Mouse (Mus musculus): ENCODE measurements at regions not wholly inside any gene's neighbourhood (a gene's known extent, or its start where the extent isn't known, plus 50 kb on each side); places are given as distances from the start of the nearest gene placed in this dataset.

GRCm38 (mm10) chr9:74672261-74672660 is 189.5 kb upstream of the Onecut1 start:
- H3K27me3 ChIP-seq (ENCODE audit: insufficient read depth, poor library complexity, severe bottlenecking) = no peaks in the 10 kb centered on the region
- H3K9me3 ChIP-seq = no peaks in the 10 kb centered on the region
- H3K36me3 ChIP-seq = no peaks in the 10 kb centered on the region
- no peak overlapping the region for H3K27ac ChIP-seq
- 84% methylated on average over 7 of the region's 7 CpGs for WGBS
- H3K4me1 ChIP-seq = no peaks in the 10 kb centered on the region
- no peak overlapping the region for H3K4me3 ChIP-seq
- DNase-seq (ENCODE audit: low spot score) = no peak

- Histone ChIP-seq H3K27me3 (ENCODE audit: insufficient read depth, poor library complexity, severe bottlenecking) (no peaks in the 10 kb centered on the region), H3K4me1 (no peaks in the 10 kb centered on the region), H3K4me3 (no peak overlapping the region), H3K9me3 (no peaks in the 10 kb centered on the region), H3K36me3 (no peaks in the 10 kb centered on the region), H3K27ac (no peak overlapping the region)
- WGBS = 71% methylated on average over 8 of the region's 8 CpGs
- DNase-seq (ENCODE audit: low spot score) = no peak
Measured at GRCm38 (mm10) chr9:74698229-74698628, 163.5 kb upstream of the Onecut1 start.

GRCm38 (mm10) chr9:74705698-74706097 is 156.0 kb upstream of the Onecut1 start:
- DNase-seq (ENCODE audit: low spot score) = no peak
- WGBS = 45% methylated on average over 4 of the region's 4 CpGs
- Histone ChIP-seq H3K36me3 (no peaks in the 10 kb centered on the region), H3K27ac (no peak overlapping the region), H3K4me1 (no peaks in the 10 kb centered on the region), H3K27me3 (ENCODE audit: insufficient read depth, poor library complexity, severe bottlenecking) (no peaks in the 10 kb centered on the region), H3K4me3 (no peak overlapping the region), H3K9me3 (no peaks in the 10 kb centered on the region)

- whole genome bisulfite sequencing = 69% methylated on average over 1 of the region's 1 CpGs
- no peak overlapping the region for H3K4me3 ChIP-seq
- H3K4me1 ChIP-seq = no peaks in the 10 kb centered on the region
- no peaks in the 10 kb centered on the region for H3K27me3 ChIP-seq (ENCODE audit: insufficient read depth, poor library complexity, severe bottlenecking)
- DNase-seq (ENCODE audit: low spot score) = no peak
- no peaks in the 10 kb centered on the region for H3K9me3 ChIP-seq
- no peak overlapping the region for H3K27ac ChIP-seq
- no peaks in the 10 kb centered on the region for H3K36me3 ChIP-seq
Measured at GRCm38 (mm10) chr9:74707608-74708007, 154.1 kb upstream of the Onecut1 start.

GRCm38 (mm10) chr9:74711698-74712097 is 150.0 kb upstream of the Onecut1 start:
- no peaks in the 10 kb centered on the region for H3K4me1 ChIP-seq
- H3K36me3 ChIP-seq = no peaks in the 10 kb centered on the region
- WGBS = 89% methylated on average over 10 of the region's 10 CpGs
- no peak overlapping the region for H3K27ac ChIP-seq
- no peak overlapping the region for H3K4me3 ChIP-seq
- H3K27me3 ChIP-seq (ENCODE audit: insufficient read depth, poor library complexity, severe bottlenecking) = no peaks in the 10 kb centered on the region
- no peak for DNase-seq (ENCODE audit: low spot score)
- no peaks in the 10 kb centered on the region for H3K9me3 ChIP-seq

- no peak overlapping the region for H3K27ac ChIP-seq
- H3K36me3 ChIP-seq = no peaks in the 10 kb centered on the region
- DNase-seq (ENCODE audit: low spot score) = no peak
- no peaks in the 10 kb centered on the region for H3K4me1 ChIP-seq
- 85% methylated on average over 5 of the region's 5 CpGs for WGBS
- H3K4me3 ChIP-seq = no peak overlapping the region
- no peaks in the 10 kb centered on the region for H3K27me3 ChIP-seq (ENCODE audit: insufficient read depth, poor library complexity, severe bottlenecking)
- H3K9me3 ChIP-seq = no peaks in the 10 kb centered on the region
Measured at GRCm38 (mm10) chr9:74732451-74732850, 129.3 kb upstream of the Onecut1 start.

GRCm38 (mm10) chr9:74741949-74742348 is 119.8 kb upstream of the Onecut1 start:
- 90% methylated on average over 2 of the region's 2 CpGs for WGBS

GRCm38 (mm10) chr9:74747886-74748285 is 113.8 kb upstream of the Onecut1 start:
- no peak overlapping the region for H3K27ac ChIP-seq
- WGBS = 82% methylated on average over 7 of the region's 7 CpGs
- H3K4me1 ChIP-seq = no peaks in the 10 kb centered on the region
- H3K4me3 ChIP-seq = no peak overlapping the region
- no peaks in the 10 kb centered on the region for H3K9me3 ChIP-seq
- no peaks in the 10 kb centered on the region for H3K27me3 ChIP-seq (ENCODE audit: insufficient read depth, poor library complexity, severe bottlenecking)
- no peak for DNase-seq (ENCODE audit: low spot score)
- no peaks in the 10 kb centered on the region for H3K36me3 ChIP-seq

More at GRCm38 (mm10) chr9:74741949-74742348, 119.8 kb upstream of the Onecut1 start:
- H3K36me3 ChIP-seq = no peaks in the 10 kb centered on the region
- no peak overlapping the region for H3K4me3 ChIP-seq
- no peaks in the 10 kb centered on the region for H3K9me3 ChIP-seq
- H3K27ac ChIP-seq = no peak overlapping the region
- H3K4me1 ChIP-seq = no peaks in the 10 kb centered on the region
- no peak for DNase-seq (ENCODE audit: low spot score)
- H3K27me3 ChIP-seq (ENCODE audit: insufficient read depth, poor library complexity, severe bottlenecking) = no peaks in the 10 kb centered on the region

- DNase-seq (ENCODE audit: low spot score) = no peak
- H3K27ac ChIP-seq = no peak overlapping the region
- H3K36me3 ChIP-seq = no peaks in the 10 kb centered on the region
- no peaks in the 10 kb centered on the region for H3K27me3 ChIP-seq (ENCODE audit: insufficient read depth, poor library complexity, severe bottlenecking)
- H3K4me3 ChIP-seq = no peak overlapping the region
- 67% methylated on average over 3 of the region's 3 CpGs for WGBS
- no peaks in the 10 kb centered on the region for H3K9me3 ChIP-seq
- no peaks in the 10 kb centered on the region for H3K4me1 ChIP-seq
Measured at GRCm38 (mm10) chr9:74758025-74758424, 103.7 kb upstream of the Onecut1 start.

- Histone ChIP-seq H3K27ac (no peak overlapping the region), H3K4me1 (no peaks in the 10 kb centered on the region), H3K4me3 (no peak overlapping the region), H3K9me3 (no peaks in the 10 kb centered on the region), H3K36me3 (no peaks in the 10 kb centered on the region), H3K27me3 (ENCODE audit: insufficient read depth, poor library complexity, severe bottlenecking) (no peaks in the 10 kb centered on the region)
- 74% methylated on average over 4 of the region's 4 CpGs for WGBS
- DNase-seq (ENCODE audit: low spot score) = no peak
Measured at GRCm38 (mm10) chr9:74758876-74759275, 102.8 kb upstream of the Onecut1 start.

GRCm38 (mm10) chr9:74780419-74780818 is 81.3 kb upstream of the Onecut1 start:
- 55% methylated on average over 3 of the region's 3 CpGs for WGBS
- Histone ChIP-seq H3K9me3 (no peaks in the 10 kb centered on the region), H3K27me3 (ENCODE audit: insufficient read depth, poor library complexity, severe bottlenecking) (no peaks in the 10 kb centered on the region), H3K27ac (no peak overlapping the region), H3K4me1 (no peaks in the 10 kb centered on the region), H3K36me3 (no peaks in the 10 kb centered on the region), H3K4me3 (no peak overlapping the region)
- no peak for DNase-seq (ENCODE audit: low spot score)

GRCm38 (mm10) chr9:74793394-74793793 is 68.3 kb upstream of the Onecut1 start:
- H3K27ac ChIP-seq = no peak overlapping the region
- no peaks in the 10 kb centered on the region for H3K36me3 ChIP-seq
- H3K4me1 ChIP-seq = no peaks in the 10 kb centered on the region
- no peaks in the 10 kb centered on the region for H3K27me3 ChIP-seq (ENCODE audit: insufficient read depth, poor library complexity, severe bottlenecking)
- no peak overlapping the region for H3K4me3 ChIP-seq
- DNase-seq (ENCODE audit: low spot score) = no peak
- WGBS = 80% methylated on average over 1 of the region's 1 CpGs
- no peaks in the 10 kb centered on the region for H3K9me3 ChIP-seq

- H3K4me1 ChIP-seq = no peaks in the 10 kb centered on the region
- H3K9me3 ChIP-seq = no peaks in the 10 kb centered on the region
- no peak for DNase-seq (ENCODE audit: low spot score)
- H3K36me3 ChIP-seq = no peaks in the 10 kb centered on the region
- no peak overlapping the region for H3K27ac ChIP-seq
- 48% methylated on average over 4 of the region's 4 CpGs for WGBS
- H3K27me3 ChIP-seq (ENCODE audit: insufficient read depth, poor library complexity, severe bottlenecking) = no peaks in the 10 kb centered on the region
- H3K4me3 ChIP-seq = no peak overlapping the region
Measured at GRCm38 (mm10) chr9:74795994-74796393, 65.7 kb upstream of the Onecut1 start.

- Histone ChIP-seq H3K4me3 (no peak overlapping the region), H3K36me3 (no peaks in the 10 kb centered on the region), H3K4me1 (no peaks in the 10 kb centered on the region), H3K9me3 (no peaks in the 10 kb centered on the region), H3K27ac (no peak overlapping the region), H3K27me3 (ENCODE audit: insufficient read depth, poor library complexity, severe bottlenecking) (no peaks in the 10 kb centered on the region)
- 78% methylated on average over 5 of the region's 5 CpGs for WGBS
- DNase-seq (ENCODE audit: low spot score) = no peak
Measured at GRCm38 (mm10) chr9:74797272-74797844, 64.4 kb upstream of the Onecut1 start.

Measured in heart, embryonic 10.5 days (tissue).